ENCODE assay signal across 22 mouse cellular contexts in genomic region chr19:32229776-32230175, GRCm38 (mm10).
DNase-seq lines count a peak whose midpoint lies in the region; ATAC-seq and TF ChIP-seq lines count a peak whose summit lies in the region.
"Had no signal": no experiment of that assay in that cellular context is flagged by ENCODE, and none has a peak within 500 bp of the region (broad histone marks: within the 10 kb centered on the region; RNA-seq: fewer than 3 reads in every experiment).

No protein-coding gene starts in this region.

- H3K4me2 ChIP-seq in kidney, embryonic 15.5 days, result no peak overlapping the region
- H3K4me2 ChIP-seq: heart, embryonic 11.5 days; hindbrain, embryonic 13.5 days; intestine, embryonic 15.5 days had no signal

- no peaks in the 10 kb centered on the region for H3K4me1 ChIP-seq in kidney, adult 2 months (ENCODE audit: control insufficient read depth, insufficient read depth, low read length)
- no peaks in the 10 kb centered on the region for H3K4me1 ChIP-seq in kidney, embryonic 15.5 days
- H3K4me1 ChIP-seq: hindbrain, embryonic 10.5 days; hindbrain, embryonic 13.5 days; intestine, embryonic 15.5 days had no signal

- H3K9ac ChIP-seq in kidney, embryonic 15.5 days, result no peak overlapping the region
- H3K9ac ChIP-seq: forebrain, postnatal 0 days; hindbrain, embryonic 13.5 days; intestine, embryonic 15.5 days had no signal

- intact Hi-C loops in heart, postnatal 25 days (cut with DNase I), result no loop called here

- TF ChIP-seq POLR2A in kidney, adult 2 months (IDR thresholded peaks at IDR 0.05; ENCODE audit: low read depth, low read length), result no peak

- H3K36me3 ChIP-seq in kidney, adult 2 months (ENCODE audit: control insufficient read depth, insufficient read depth, low read length), result no peaks in the 10 kb centered on the region
- H3K36me3 ChIP-seq in kidney, embryonic 15.5 days, result no peaks in the 10 kb centered on the region
- H3K36me3 ChIP-seq: hindbrain, embryonic 10.5 days; hindbrain, embryonic 13.5 days; intestine, embryonic 15.5 days had no signal

- WGBS in kidney, adult 2 months, result 62% methylated on average over 5 of the region's 5 CpGs
- WGBS in kidney, embryonic 15.5 days, result 84% methylated on average over 5 of the region's 5 CpGs

- ATAC-seq in kidney, embryonic 15.5 days (replicated peaks; ENCODE audit: low FRiP score), result no peak
- ATAC-seq: CD4-positive, CD25-positive, alpha-beta regulatory T cell, adult 4 months; forebrain, embryonic 14.5 days; forebrain, postnatal 0 days; hindbrain, embryonic 16.5 days; intestine, embryonic 15.5 days had no signal

- DNase-seq in kidney, adult 2 months, result peak; percentile 24
- DNase-seq in adrenal gland, adult 2 months, result peak; percentile 82
- DNase-seq in adrenal gland, adult 8-10 months, result peak; percentile 68
- peak; percentile 44 for DNase-seq in adrenal gland, postnatal 25 days
- DNase-seq in thymus, postnatal 10 days (ENCODE audit: low spot score in 2 of 2), result no peak
- no peak for DNase-seq in heart, postnatal 25 days (ENCODE audit: low spot score)
- DNase-seq: cerebellum, adult 18-20 months; cerebellum, adult 9-10 months; cerebellum, postnatal 14 days; forebrain, postnatal 0 days; gastrocnemius, postnatal 10 days; heart, adult 11 months; heart, postnatal 36 days; kidney, adult 11 months had no signal

- TF ChIP-seq CTCF in kidney, adult 2 months (conservative IDR thresholded peaks at IDR 0.05; ENCODE audit: insufficient read depth, insufficient read length, low read depth, low read length), result no peak

- H3K27me3 ChIP-seq in kidney, adult 2 months (replicated peaks; ENCODE audit: control insufficient read depth, insufficient read depth, low read length), result no peaks in the 10 kb centered on the region
- no peaks in the 10 kb centered on the region for H3K27me3 ChIP-seq in kidney, embryonic 15.5 days
- H3K27me3 ChIP-seq: hindbrain, embryonic 13.5 days; intestine, embryonic 15.5 days had no signal

- H3K9me3 ChIP-seq in kidney, embryonic 15.5 days (replicated peaks), result no peaks in the 10 kb centered on the region
- H3K9me3 ChIP-seq: hindbrain, embryonic 10.5 days; hindbrain, embryonic 13.5 days; intestine, embryonic 15.5 days had no signal

- H3K4me3 ChIP-seq in kidney, adult 2 months (ENCODE audit: insufficient read depth, low read depth, low read length), result no peak overlapping the region
- H3K4me3 ChIP-seq in kidney, embryonic 15.5 days (replicated peaks), result no peak overlapping the region
- H3K4me3 ChIP-seq: hindbrain, embryonic 10.5 days; hindbrain, embryonic 13.5 days; intestine, embryonic 15.5 days had no signal

- no peak overlapping the region for H3K27ac ChIP-seq in kidney, adult 2 months (ENCODE audit: insufficient read depth, low read depth, low read length)
- no peak overlapping the region for H3K27ac ChIP-seq in kidney, embryonic 15.5 days
- H3K27ac ChIP-seq: hindbrain, embryonic 10.5 days; hindbrain, embryonic 13.5 days; intestine, embryonic 15.5 days had no signal

Comparison
In these comparisons a context has a peak if more than half of its experiments do, and no peak if none do; other contexts are left out.
1. DNase-seq: peak in kidney, adult 2 months (single experiment), adrenal gland, adult 2 months (single experiment), adrenal gland, adult 8-10 months (single experiment) and adrenal gland, postnatal 25 days (single experiment); none in thymus, postnatal 10 days (0 of 2) and heart, postnatal 25 days (single experiment).